8 mouse cellular contexts compared by ENCODE assay signal in genomic region chr5:123684221-123685144, GRCm38 (mm10). TPM values are rescaled to one million over a fixed set of nuclear protein-coding genes. Genes with fewer than 3 reads are reported as not detected.
DNase-seq lines count a peak whose midpoint lies in the region; ATAC-seq lines count a peak whose summit lies in the region.

Gene Clip1 (minus strand): TSS chr5:123684618.

- ATAC-seq in inflammation-experienced regulatory T-cells, adult 6 months, result peak; percentile 59
- peak; percentile 53 for ATAC-seq in megakaryocyte progenitor cell, adult 5-6 weeks (replicated peaks; ENCODE audit: poor library complexity)

- peak; percentile 73 for DNase-seq in layer of hippocampus, adult 11-12 months (ENCODE audit: low spot score)
- no peak for DNase-seq in layer of hippocampus, adult 9-10 months (ENCODE audit: low spot score)
- DNase-seq in embryo, embryonic 9.5 days (ENCODE audit: extremely low spot score), result peak; percentile 78
- peak; percentile 52 to 65 for DNase-seq in gastrocnemius, postnatal 36 days
- peak; percentile 75 to 84 for DNase-seq in left cerebral cortex, postnatal 25 days (ENCODE audit: low spot score in 2 of 2)
- peak; percentile 83 to 85 for DNase-seq in right cerebral cortex, postnatal 10 days (ENCODE audit: low spot score in 2 of 2)

- intact Hi-C loops in gastrocnemius, postnatal 36 days (cut with DNase I), result loop anchor here (5.0 kb wide), 1 partner anchor 42 kb away; no protein-coding TSS in a partner anchor
- intact Hi-C loops in left cerebral cortex, postnatal 25 days (cut with DNase I), result loop anchor here (5.0 kb wide), 1 partner anchor 57 kb away; no protein-coding TSS in a partner anchor

RNA-seq across cellular contexts. Expression of gene Clip1, which starts in this region (rescaled TPM):
- 100 to 1,000 TPM; 264 to 276 TPM for total RNA-seq in gastrocnemius, postnatal 36 days (2021)
- 10 to 100 TPM; 41.5 to 56.4 (median 51.1) TPM for polyA plus RNA-seq in inflammation-experienced regulatory T-cells, adult 6 months (2017; shearing (Covaris generic))
- total RNA-seq in left cerebral cortex, postnatal 25 days (2021), result 100 to 1,000 TPM; 126 to 133 TPM
- total RNA-seq in megakaryocyte progenitor cell, adult 5-6 weeks (2015), result 45.7 and 46.4 TPM in 2 replicates
- total RNA-seq in megakaryocyte progenitor cell, adult 5-6 weeks (2017), result 72.5 and 98.3 TPM in 2 replicates
